Mouse (Mus musculus): ENCODE results near the gene Hrc.

DNA sequence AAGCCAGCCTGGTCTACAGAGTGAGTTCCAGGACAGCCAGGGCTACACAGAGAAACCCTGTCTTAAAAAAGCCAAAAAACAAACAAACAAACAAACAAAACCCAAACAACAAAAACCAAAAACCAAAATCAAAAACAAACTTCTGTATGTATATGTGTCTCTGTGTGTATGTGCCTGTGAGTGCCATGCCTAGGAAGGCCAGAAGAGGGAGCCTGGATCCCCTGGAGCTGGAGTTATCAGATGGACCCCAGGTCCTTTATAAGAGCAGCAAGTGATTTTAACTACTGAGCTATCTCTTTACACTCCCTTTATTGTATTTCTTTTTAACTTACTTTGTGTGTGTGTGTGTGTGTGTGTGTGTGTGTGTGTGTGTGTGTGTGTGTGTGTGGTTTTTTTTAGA, 9.3 kb upstream of the Hrc start:
- no peak for TF ChIP-seq CTCF (IDR thresholded peaks at IDR 0.05; ENCODE audit: low read depth, low read length)
- no peak for TF ChIP-seq POLR2A (IDR thresholded peaks at IDR 0.05; ENCODE audit: extremely low read depth, insufficient read depth, low read length)

Measured in liver, adult 2 months (tissue).